Mouse (Mus musculus) mature B cell (primary cell): ENCODE results near the gene Siae.

Source experiments
- in situ Hi-C: fragments of 300-500 bp; cut with MboI; formaldehyde crosslinking; loops from 2 replicates; pipeline ENCODE4 v1.14.3; 2019

Siae gene

GRCm38 (mm10) chr9:37626103-37626567, 70.6 kb downstream of the Siae start:
- in situ Hi-C loops = no loop called here

- in situ Hi-C loops = no loop called here
Observed at GRCm38 (mm10) chr9:37627263-37627662, 71.8 kb downstream of the Siae start.

GRCm38 (mm10) chr9:37628581-37628980, 73.1 kb downstream of the Siae start:
- in situ Hi-C loops = no loop called here

GRCm38 (mm10) chr9:37629941-37630340, 74.4 kb downstream of the Siae start:
- in situ Hi-C loops = no loop called here

- in situ Hi-C loops = no loop called here
Observed at GRCm38 (mm10) chr9:37632305-37632704, 76.8 kb downstream of the Siae start.

- in situ Hi-C loops = no loop called here
Observed at GRCm38 (mm10) chr9:37634269-37634668, 78.8 kb downstream of the Siae start.

- in situ Hi-C loops = no loop called here
Observed at GRCm38 (mm10) chr9:37636335-37636734, 80.8 kb downstream of the Siae start.

- in situ Hi-C loops = no loop called here
Observed at GRCm38 (mm10) chr9:37636800-37637542, 81.5 kb downstream of the Siae start.

- in situ Hi-C loops = no loop called here
Observed at GRCm38 (mm10) chr9:37638721-37639120, 83.2 kb downstream of the Siae start.

- in situ Hi-C loops = no loop called here
Observed at GRCm38 (mm10) chr9:37646246-37646645, 90.7 kb downstream of the Siae start.

GRCm38 (mm10) chr9:37650639-37651038, 95.1 kb downstream of the Siae start:
- in situ Hi-C loops = no loop called here

- in situ Hi-C loops = no loop called here
Observed at GRCm38 (mm10) chr9:37653836-37654235, 98.3 kb downstream of the Siae start.

- in situ Hi-C loops = no loop called here
Observed at GRCm38 (mm10) chr9:37655961-37656360, 100.5 kb downstream of the Siae start.

- in situ Hi-C loops = no loop called here
Observed at GRCm38 (mm10) chr9:37656439-37656881, 101.0 kb downstream of the Siae start.

- in situ Hi-C loops = no loop called here
Observed at GRCm38 (mm10) chr9:37656931-37657481, 101.5 kb downstream of the Siae start, which contains the start of gene Tbrg1. TSS of gene Tbrg1 (minus strand) at chr9:37657312.

- in situ Hi-C loops = no loop called here
Observed at GRCm38 (mm10) chr9:37659413-37659812, 103.9 kb downstream of the Siae start.

GRCm38 (mm10) chr9:37663210-37663609, 107.7 kb downstream of the Siae start:
- in situ Hi-C loops = no loop called here

GRCm38 (mm10) chr9:37664604-37665003, 109.1 kb downstream of the Siae start:
- in situ Hi-C loops = no loop called here

GRCm38 (mm10) chr9:37666045-37666444, 110.5 kb downstream of the Siae start:
- in situ Hi-C loops = no loop called here

GRCm38 (mm10) chr9:37669115-37669514, 113.6 kb downstream of the Siae start, which contains the start of gene Panx3:
TSS of gene Panx3 (minus strand) at chr9:37669235.
- in situ Hi-C loops = no loop called here

GRCm38 (mm10) chr9:37669678-37670077, 114.2 kb downstream of the Siae start:
- in situ Hi-C loops = no loop called here

- in situ Hi-C loops = no loop called here
Observed at GRCm38 (mm10) chr9:37670261-37670660, 114.8 kb downstream of the Siae start.

- in situ Hi-C loops = no loop called here
Observed at GRCm38 (mm10) chr9:37675287-37675686, 119.8 kb downstream of the Siae start.
